Mouse (Mus musculus): ENCODE results near the gene Gpbp1.

- TF ChIP-seq POLR2A (IDR thresholded peaks at IDR 0.05; ENCODE audit: insufficient read depth, low read depth, low read length) (no peak), CTCF (IDR thresholded peaks at IDR 0.05) (no peak), EP300 (IDR thresholded peaks at IDR 0.05; ENCODE audit: insufficient read depth, low read depth, low read length) (no peak)
Measured at GRCm38 (mm10) chr13:111384011-111384985, 105.6 kb downstream of the Gpbp1 start.

Data from heart, adult 2 months (tissue).